Mouse (Mus musculus) kidney, embryonic 14.5 days (tissue): Measurements from ENCODE around the gene Ckmt2. TPM values are rescaled to one million over a fixed set of nuclear protein-coding genes. Genes with fewer than 3 reads are reported as not detected.

Experiments used
- polyA plus RNA-seq: library from polyadenylated mRNA; unstranded; fragments of >200 nt; fragmentation: Nextera tagmentation; extraction: Ambion mirVana; gene quantifications from 2 replicates; pipeline ENCODE4 v1.2.1, GENCODE M21; 2014

Ckmt2 gene
- polyA plus RNA-seq, 1 experiment from 2014 or later = not detected

Other genes with a start within 250 kb of the Ckmt2 start
- 0.18 TPM in 1 of 2 replicates, not detected in the other for gene Acot12, start 135.4 kb downstream of the Ckmt2 start, polyA plus RNA-seq
- gene Zcchc9, start 69.2 kb downstream of the Ckmt2 start, polyA plus RNA-seq = 31.5 and 34.0 TPM in 2 replicates